Mouse (Mus musculus): ENCODE results near the gene Grin2b.
"Not testable (repeated sequence)": the region's sequence is repeated elsewhere in the genome, so short reads cannot be mapped to it uniquely, and the experiment has no call there.

The Grin2b gene

GRCm38 (mm10) chr6:135899225-135899624, 274.1 kb downstream of the Grin2b start:
- DNase-seq (ENCODE audit: low read depth) = no peak

- DNase-seq (ENCODE audit: low read depth) = no peak
These were observed 278.5 kb downstream of the Grin2b start for GRCm38 (mm10) chr6:135894793-135895228.

- no peak for DNase-seq (ENCODE audit: low read depth)
These were observed 290.7 kb downstream of the Grin2b start for GRCm38 (mm10) chr6:135882611-135883010.

- no peak for DNase-seq (ENCODE audit: low read depth)
These were observed 297.1 kb downstream of the Grin2b start for GRCm38 (mm10) chr6:135876163-135876726.

GRCm38 (mm10) chr6:135874626-135875025, 298.7 kb downstream of the Grin2b start:
- no peak for DNase-seq (ENCODE audit: low read depth)

GRCm38 (mm10) chr6:135865832-135866231, 307.5 kb downstream of the Grin2b start:
- no peak for DNase-seq (ENCODE audit: low read depth)

- no peak for DNase-seq (ENCODE audit: low read depth)
These were observed 309.3 kb downstream of the Grin2b start for GRCm38 (mm10) chr6:135863965-135864364.

- no peak for DNase-seq (ENCODE audit: low read depth)
These were observed 313.8 kb downstream of the Grin2b start for GRCm38 (mm10) chr6:135859502-135859901.

GRCm38 (mm10) chr6:135854173-135854591, 319.1 kb downstream of the Grin2b start:
- DNase-seq (ENCODE audit: low read depth) = no peak

- DNase-seq (ENCODE audit: low read depth) = no peak
These were observed 329.6 kb downstream of the Grin2b start for GRCm38 (mm10) chr6:135843755-135844154.

- DNase-seq (ENCODE audit: low read depth) = no peak
These were observed 337.0 kb downstream of the Grin2b start for GRCm38 (mm10) chr6:135836353-135836752.

GRCm38 (mm10) chr6:135833542-135833941, 339.8 kb downstream of the Grin2b start:
- no peak for DNase-seq (ENCODE audit: low read depth)

GRCm38 (mm10) chr6:135832041-135832440, 341.3 kb downstream of the Grin2b start:
- DNase-seq (ENCODE audit: low read depth) = no peak

GRCm38 (mm10) chr6:135831032-135831431, 342.3 kb downstream of the Grin2b start:
- DNase-seq (ENCODE audit: low read depth) = no peak

GRCm38 (mm10) chr6:135829458-135829857, 343.9 kb downstream of the Grin2b start:
- no peak for DNase-seq (ENCODE audit: low read depth)

GRCm38 (mm10) chr6:135828976-135829375, 344.3 kb downstream of the Grin2b start:
- DNase-seq (ENCODE audit: low read depth) = no peak

GRCm38 (mm10) chr6:135827942-135828341, 345.4 kb downstream of the Grin2b start:
- peak; percentile 6 for DNase-seq (ENCODE audit: low read depth)

- no peak for DNase-seq (ENCODE audit: low read depth)
These were observed 346.0 kb downstream of the Grin2b start for GRCm38 (mm10) chr6:135827317-135827716.

- not testable (repeated sequence) for DNase-seq (ENCODE audit: low read depth)
These were observed 346.5 kb downstream of the Grin2b start for GRCm38 (mm10) chr6:135826776-135827175.

- DNase-seq (ENCODE audit: low read depth) = no peak
These were observed 355.9 kb downstream of the Grin2b start for GRCm38 (mm10) chr6:135817391-135817790.

- no peak for DNase-seq (ENCODE audit: low read depth)
These were observed 359.6 kb downstream of the Grin2b start for GRCm38 (mm10) chr6:135813755-135814154.

GRCm38 (mm10) chr6:135805436-135805835, 367.9 kb downstream of the Grin2b start:
- DNase-seq (ENCODE audit: low read depth) = no peak

GRCm38 (mm10) chr6:135799949-135800348, 373.4 kb downstream of the Grin2b start:
- no peak for DNase-seq (ENCODE audit: low read depth)

Data from fibroblast of lung, adult 2 months (primary cell).